Mouse (Mus musculus): ENCODE results near the gene BC035947. TPM values are rescaled to one million over a fixed set of nuclear protein-coding genes. Genes with fewer than 3 reads are reported as not detected.
"Not testable (repeated sequence)": the region's sequence is repeated elsewhere in the genome, so short reads cannot be mapped to it uniquely, and the experiment has no call there.

The BC035947 gene
- polyA plus RNA-seq (2014; fragmentation: Nextera tagmentation; extraction: Ambion mirVana), result 0.19 and 0.30 TPM in 2 replicates

DNA sequence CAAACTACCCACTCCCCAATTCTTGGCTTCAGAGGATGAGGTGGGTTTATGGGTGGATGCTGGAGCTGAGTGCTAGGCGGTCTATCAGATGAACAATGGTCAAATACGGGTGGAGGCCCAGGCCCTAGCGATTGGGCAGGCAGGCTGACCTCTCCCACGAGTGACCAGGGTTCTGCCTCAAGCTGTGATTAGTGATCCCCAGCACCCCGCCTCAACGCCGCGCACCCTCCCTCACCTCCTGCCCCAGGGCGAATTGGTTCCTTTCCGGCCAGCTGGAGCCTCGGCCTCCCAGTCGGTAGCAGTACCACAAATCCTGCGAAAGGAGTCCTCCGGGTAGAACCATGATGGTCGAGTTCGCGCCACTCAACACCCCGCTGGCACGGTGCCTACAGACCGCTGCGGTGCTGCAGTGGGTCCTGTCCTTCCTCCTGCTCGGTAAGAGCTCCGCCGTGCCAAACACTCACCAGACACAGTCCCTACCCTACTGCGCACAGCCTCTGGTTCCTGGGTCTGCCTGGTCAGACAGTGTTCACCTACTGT, at the start of gene BC035947:
BC035947 (minus strand) TSS at position 538 of the 540 bp plus-strand sequence.
- H3K4me1 ChIP-seq (ENCODE audit: control insufficient read depth, insufficient read depth, low read length), result no peaks in the 10 kb centered on the region
- WGBS, result 2% methylated on average over 25 of the region's 25 CpGs
- DNase-seq (ENCODE audit: low spot score, missing footprints) (peak; percentile 89), ATAC-seq (ENCODE audit: low FRiP score) (peak; percentile 66)
- no peaks in the 10 kb centered on the region for H3K9me3 ChIP-seq (ENCODE audit: control insufficient read depth, low read length)
- H3K27me3 ChIP-seq (ENCODE audit: control insufficient read depth, insufficient read depth, low read length), result no peaks in the 10 kb centered on the region
- no peaks in the 10 kb centered on the region for H3K36me3 ChIP-seq (ENCODE audit: control insufficient read depth, insufficient read depth, low read length)
- H3K27ac ChIP-seq (ENCODE audit: low read depth, low read length), result no peak within 1 kb of the TSS
- H3K4me3 ChIP-seq (ENCODE audit: low read depth, low read length), result peak within 1 kb of the TSS; percentile 25
- peak within 1 kb of the TSS; percentile 57 for H3K4me2 ChIP-seq
- H3K9ac ChIP-seq (ENCODE audit: low read length), result peak within 1 kb of the TSS; percentile 59

DNA sequence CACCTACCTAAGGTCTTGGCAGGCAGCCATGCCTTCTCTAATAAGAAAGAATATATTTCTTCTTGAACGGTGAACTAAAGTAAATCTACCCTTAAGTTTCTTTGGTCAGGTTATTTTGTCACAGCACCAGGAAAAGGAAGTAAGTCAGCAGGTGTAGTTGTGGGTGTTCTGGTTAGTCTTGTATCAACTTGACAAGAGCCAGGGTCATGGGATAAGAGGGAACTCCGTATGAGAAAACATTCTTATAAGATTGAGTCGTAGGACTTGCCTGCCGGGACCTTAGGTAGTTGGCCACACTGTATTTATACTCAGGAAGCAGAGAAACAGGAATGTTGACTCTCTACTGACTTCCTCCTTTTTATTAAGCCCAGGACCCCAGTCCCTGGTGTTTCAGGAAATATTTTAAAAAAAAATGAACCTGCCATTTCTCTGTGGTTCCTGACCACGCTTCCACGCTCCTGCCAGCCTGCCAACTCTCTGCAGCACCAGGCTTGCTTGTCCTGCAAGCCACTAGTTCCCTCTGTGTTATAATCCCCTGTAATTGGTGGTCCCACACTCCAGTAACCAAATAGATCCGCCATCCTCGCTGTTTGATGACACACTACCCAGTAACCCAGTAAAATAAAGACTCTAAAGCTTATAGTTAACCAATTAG, 42.2 kb upstream of the BC035947 start:
- Histone ChIP-seq H3K9me3 (ENCODE audit: control insufficient read depth, low read length) (no peaks in the 10 kb centered on the region), H3K27ac (ENCODE audit: low read depth, low read length) (no peak overlapping the region), H3K27me3 (ENCODE audit: control insufficient read depth, insufficient read depth, low read length) (no peaks in the 10 kb centered on the region), H3K4me1 (ENCODE audit: control insufficient read depth, insufficient read depth, low read length) (no peaks in the 10 kb centered on the region), H3K36me3 (ENCODE audit: control insufficient read depth, insufficient read depth, low read length) (no peaks in the 10 kb centered on the region), H3K9ac (ENCODE audit: low read length) (no peak overlapping the region), H3K4me2 (no peak overlapping the region), H3K4me3 (ENCODE audit: low read depth, low read length) (no peak overlapping the region)
- DNase-seq (ENCODE audit: low spot score, missing footprints) (no peak), ATAC-seq (ENCODE audit: low FRiP score) (no peak)
- 85% methylated on average over 8 of the region's 8 CpGs for WGBS

DNA sequence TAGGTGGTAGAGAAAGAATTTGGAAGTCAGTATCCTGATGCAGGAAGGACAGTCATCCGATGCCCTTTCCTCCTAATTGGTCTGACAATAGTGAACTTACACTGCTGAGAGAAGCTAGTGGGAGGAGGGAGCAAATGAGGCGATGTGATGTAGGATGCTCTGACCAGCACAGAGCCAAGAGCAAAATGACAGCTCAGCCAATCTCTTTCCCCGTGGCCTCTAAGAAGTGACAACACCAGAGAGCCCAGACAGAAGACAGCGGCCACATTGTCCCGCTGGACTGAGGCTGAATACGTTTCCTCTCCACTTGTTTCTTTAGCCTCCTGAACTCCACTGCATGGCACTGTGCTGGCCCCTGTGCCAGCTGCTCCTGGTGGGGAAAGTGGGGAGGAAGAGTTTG, 37.0 kb upstream of the BC035947 start:
- 56% methylated on average over 6 of the region's 6 CpGs for WGBS
- Histone ChIP-seq H3K4me3 (ENCODE audit: low read depth, low read length) (no peak overlapping the region), H3K27ac (ENCODE audit: low read depth, low read length) (no peak overlapping the region), H3K9me3 (ENCODE audit: control insufficient read depth, low read length) (no peaks in the 10 kb centered on the region), H3K36me3 (ENCODE audit: control insufficient read depth, insufficient read depth, low read length) (no peaks in the 10 kb centered on the region), H3K4me1 (ENCODE audit: control insufficient read depth, insufficient read depth, low read length) (no peaks in the 10 kb centered on the region), H3K27me3 (ENCODE audit: control insufficient read depth, insufficient read depth, low read length) (no peaks in the 10 kb centered on the region), H3K9ac (ENCODE audit: low read length) (no peak overlapping the region), H3K4me2 (no peak overlapping the region)
- DNase-seq (ENCODE audit: low spot score, missing footprints) (no peak), ATAC-seq (ENCODE audit: low FRiP score) (no peak)

GRCm38 (mm10) chr1:78546258-78546657, 34.3 kb upstream of the BC035947 start:
- Histone ChIP-seq H3K4me1 (ENCODE audit: control insufficient read depth, insufficient read depth, low read length) (no peaks in the 10 kb centered on the region), H3K27ac (ENCODE audit: low read depth, low read length) (no peak overlapping the region), H3K4me3 (ENCODE audit: low read depth, low read length) (no peak overlapping the region), H3K9ac (ENCODE audit: low read length) (no peak overlapping the region), H3K36me3 (ENCODE audit: control insufficient read depth, insufficient read depth, low read length) (no peaks in the 10 kb centered on the region), H3K9me3 (ENCODE audit: control insufficient read depth, low read length) (no peaks in the 10 kb centered on the region), H3K4me2 (no peak overlapping the region), H3K27me3 (ENCODE audit: control insufficient read depth, insufficient read depth, low read length) (no peaks in the 10 kb centered on the region)
- DNase-seq (ENCODE audit: low spot score, missing footprints), result no peak
- no peak for ATAC-seq (ENCODE audit: low FRiP score)
- 89% methylated on average over 9 of the region's 9 CpGs for WGBS

- not testable (repeated sequence) for H3K9me3 ChIP-seq (ENCODE audit: control insufficient read depth, low read length); H3K9ac ChIP-seq (ENCODE audit: low read length); H3K4me1 ChIP-seq (ENCODE audit: control insufficient read depth, insufficient read depth, low read length); H3K27ac ChIP-seq (ENCODE audit: low read depth, low read length); H3K4me3 ChIP-seq (ENCODE audit: low read depth, low read length); H3K27me3 ChIP-seq (ENCODE audit: control insufficient read depth, insufficient read depth, low read length); H3K36me3 ChIP-seq (ENCODE audit: control insufficient read depth, insufficient read depth, low read length); DNase-seq (ENCODE audit: low spot score, missing footprints); H3K4me2 ChIP-seq; ATAC-seq (ENCODE audit: low FRiP score)
- WGBS, result 83% methylated on average over 1 of the region's 1 CpGs
Observed at GRCm38 (mm10) chr1:78543631-78544030, 31.7 kb upstream of the BC035947 start.

GRCm38 (mm10) chr1:78539166-78539565, 27.2 kb upstream of the BC035947 start:
- Histone ChIP-seq H3K27ac (ENCODE audit: low read depth, low read length) (no peak overlapping the region), H3K9ac (ENCODE audit: low read length) (no peak overlapping the region), H3K9me3 (ENCODE audit: control insufficient read depth, low read length) (no peaks in the 10 kb centered on the region), H3K4me1 (ENCODE audit: control insufficient read depth, insufficient read depth, low read length) (no peaks in the 10 kb centered on the region; the same call in 1 of the 2 replicates), H3K4me3 (ENCODE audit: low read depth, low read length) (no peak overlapping the region), H3K27me3 (ENCODE audit: control insufficient read depth, insufficient read depth, low read length) (no peaks in the 10 kb centered on the region), H3K4me2 (no peak overlapping the region), H3K36me3 (ENCODE audit: control insufficient read depth, insufficient read depth, low read length) (no peaks in the 10 kb centered on the region)
- 70% methylated on average over 6 of the region's 6 CpGs for WGBS
- no peak for ATAC-seq (ENCODE audit: low FRiP score)
- no peak for DNase-seq (ENCODE audit: low spot score, missing footprints)

DNA sequence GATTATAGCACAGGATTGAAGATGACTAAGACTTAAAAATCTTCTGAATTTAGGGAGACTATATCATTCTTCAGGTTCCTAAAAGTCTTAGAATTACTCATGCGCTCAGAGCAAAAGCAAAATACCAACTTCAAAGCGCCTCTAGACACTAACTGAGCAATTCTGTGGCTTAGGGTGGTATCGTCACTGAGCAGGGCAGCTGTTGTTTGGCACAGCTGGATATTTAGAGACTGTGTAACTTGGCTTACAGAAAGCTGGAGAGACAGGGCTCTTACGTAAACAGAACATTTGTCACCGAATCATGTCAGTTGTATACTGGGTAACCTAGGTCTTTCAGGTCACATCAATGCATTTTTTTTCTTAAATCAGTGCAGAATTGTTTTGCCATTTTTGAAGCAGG, 26.4 kb upstream of the BC035947 start:
- H3K27me3 ChIP-seq (ENCODE audit: control insufficient read depth, insufficient read depth, low read length), result no peaks in the 10 kb centered on the region
- DNase-seq (ENCODE audit: low spot score, missing footprints) (no peak), ATAC-seq (ENCODE audit: low FRiP score) (no peak)
- no peak overlapping the region for H3K4me3 ChIP-seq (ENCODE audit: low read depth, low read length)
- no peak overlapping the region for H3K9ac ChIP-seq (ENCODE audit: low read length)
- WGBS, result 48% methylated on average over 5 of the region's 5 CpGs
- H3K27ac ChIP-seq (ENCODE audit: low read depth, low read length), result no peak overlapping the region
- no peak overlapping the region for H3K4me2 ChIP-seq
- no peaks in the 10 kb centered on the region for H3K36me3 ChIP-seq (ENCODE audit: control insufficient read depth, insufficient read depth, low read length)
- no peaks in the 10 kb centered on the region; the same call in 1 of the 2 replicates for H3K4me1 ChIP-seq (ENCODE audit: control insufficient read depth, insufficient read depth, low read length)
- no peaks in the 10 kb centered on the region for H3K9me3 ChIP-seq (ENCODE audit: control insufficient read depth, low read length)

DNA sequence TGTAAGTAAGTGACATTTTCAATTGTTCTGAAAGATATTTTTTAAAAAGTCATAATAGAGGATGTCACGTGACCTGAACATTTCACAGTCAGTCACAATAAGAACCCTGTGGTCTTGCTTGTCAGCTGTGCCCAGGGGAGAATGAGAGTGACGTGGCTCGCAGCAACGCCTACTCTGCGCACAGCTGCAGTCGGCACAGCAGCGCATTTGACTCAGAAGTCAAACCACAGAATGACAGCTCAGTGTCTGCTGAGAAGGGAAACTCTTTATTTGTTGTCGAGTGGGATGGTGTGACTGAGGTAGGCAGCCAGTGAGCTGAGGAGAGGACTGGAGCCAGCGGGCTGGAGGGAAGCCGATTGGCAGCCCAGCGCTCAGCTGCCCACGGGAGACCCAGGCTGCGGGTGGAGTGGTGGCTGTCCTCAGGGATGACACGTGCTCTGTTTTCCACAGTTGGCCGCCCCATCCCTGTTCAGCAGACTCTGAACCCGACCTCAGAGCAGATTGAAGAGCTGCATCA, 25.6 kb upstream of the BC035947 start:
- peak overlapping the region; percentile 32 for H3K4me2 ChIP-seq
- ATAC-seq (ENCODE audit: low FRiP score) (peak; percentile 78), DNase-seq (ENCODE audit: low spot score, missing footprints) (peak; percentile 89)
- H3K36me3 ChIP-seq (ENCODE audit: control insufficient read depth, insufficient read depth, low read length), result no peaks in the 10 kb centered on the region
- no peak overlapping the region for H3K9ac ChIP-seq (ENCODE audit: low read length)
- no peak overlapping the region for H3K27ac ChIP-seq (ENCODE audit: low read depth, low read length)
- H3K4me1 ChIP-seq (ENCODE audit: control insufficient read depth, insufficient read depth, low read length), result no peaks in the 10 kb centered on the region; the same call in 1 of the 2 replicates
- H3K4me3 ChIP-seq (ENCODE audit: low read depth, low read length), result 0 out of 2 replicates have a peak overlapping the region, but pooled peaks have one; percentile 3
- WGBS, result 34% methylated on average over 16 of the region's 16 CpGs
- H3K27me3 ChIP-seq (ENCODE audit: control insufficient read depth, insufficient read depth, low read length), result no peaks in the 10 kb centered on the region
- no peaks in the 10 kb centered on the region for H3K9me3 ChIP-seq (ENCODE audit: control insufficient read depth, low read length)

All from midbrain, embryonic 11.5 days (tissue).